Mouse (Mus musculus) skeletal muscle tissue, adult 2 months (tissue): Measurements from ENCODE around the gene Ppil3.

Source experiments
- DNase-seq: peaks from one replicate; pipeline ENCODE4 v3.0.0-alpha.2; 2012; ENCODE audit warnings: low read depth, low spot score

Ppil3 gene

GRCm38 (mm10) chr1:58445143-58445722 is at the start of gene Ppil3, which contains the start of gene Nif3l1:
Ppil3 (minus strand) TSS chr1:58445486.
Nif3l1 (plus strand) TSS chr1:58445151.
- peak; percentile 80 for DNase-seq

- DNase-seq, result no peak
These were observed 37.4 kb upstream of the Ppil3 start for GRCm38 (mm10) chr1:58482647-58483046.

- no peak for DNase-seq
These were observed 30.4 kb upstream of the Ppil3 start for GRCm38 (mm10) chr1:58475662-58476061.

- DNase-seq, result no peak
These were observed 20.3 kb upstream of the Ppil3 start for GRCm38 (mm10) chr1:58465561-58465960.

GRCm38 (mm10) chr1:58465042-58465441 is 19.8 kb upstream of the Ppil3 start:
- no peak for DNase-seq

- DNase-seq, result no peak
These were observed 18.6 kb upstream of the Ppil3 start for GRCm38 (mm10) chr1:58463935-58464334.

GRCm38 (mm10) chr1:58460566-58460965 is 15.3 kb upstream of the Ppil3 start:
- no peak for DNase-seq

- DNase-seq, result no peak
These were observed 13.6 kb upstream of the Ppil3 start for GRCm38 (mm10) chr1:58458867-58459266.

GRCm38 (mm10) chr1:58458175-58458574 is 12.9 kb upstream of the Ppil3 start:
- no peak for DNase-seq

- DNase-seq, result no peak
These were observed 9.0 kb upstream of the Ppil3 start for GRCm38 (mm10) chr1:58454316-58454715.

- DNase-seq, result no peak
These were observed 3.1 kb upstream of the Ppil3 start for GRCm38 (mm10) chr1:58448396-58448795.

GRCm38 (mm10) chr1:58447766-58448165 is 2.5 kb upstream of the Ppil3 start:
- no peak for DNase-seq

- DNase-seq, result no peak
These were observed 575 bp upstream of the Ppil3 start for GRCm38 (mm10) chr1:58445861-58446260.

- no peak for DNase-seq
These were observed 595 bp downstream of the Ppil3 start for GRCm38 (mm10) chr1:58444691-58445090.

GRCm38 (mm10) chr1:58424551-58424950 is 20.7 kb downstream of the Ppil3 start:
- no peak for DNase-seq

GRCm38 (mm10) chr1:58423371-58424248 is 21.7 kb downstream of the Ppil3 start, which contains the start of gene Clk1:
Clk1 (minus strand) TSS chr1:58424066.
- peak; percentile 98 for DNase-seq

- DNase-seq, result peak; percentile 67
These were observed 22.4 kb downstream of the Ppil3 start for GRCm38 (mm10) chr1:58422879-58423278.

- DNase-seq, result no peak
These were observed 24.3 kb downstream of the Ppil3 start for GRCm38 (mm10) chr1:58420961-58421360.

- DNase-seq, result no peak
These were observed 25.3 kb downstream of the Ppil3 start for GRCm38 (mm10) chr1:58420032-58420431.

- DNase-seq, result no peak
These were observed 29.2 kb downstream of the Ppil3 start for GRCm38 (mm10) chr1:58416048-58416447.

GRCm38 (mm10) chr1:58415442-58415841 is 29.8 kb downstream of the Ppil3 start:
- DNase-seq, result no peak

- DNase-seq, result no peak
These were observed 34.5 kb downstream of the Ppil3 start for GRCm38 (mm10) chr1:58410776-58411175.

GRCm38 (mm10) chr1:58410198-58410588 is 35.1 kb downstream of the Ppil3 start:
- DNase-seq, result no peak
